Mouse (Mus musculus) neural tube, embryonic 14.5 days (tissue): ENCODE measurements around the gene Sept6. TPM values are rescaled to one million over a fixed set of nuclear protein-coding genes. Genes with fewer than 3 reads are reported as not detected.

Experiments used
- ATAC-seq: fragments of 200-750 bp; cut with Nextera tagmentation; 2 replicates; pipeline ENCODE4 v1.8.0; 2017; ENCODE audit warnings: low read depth, mild to moderate bottlenecking, moderate TSS enrichment, moderate library complexity
- H3K27ac ChIP-seq: fragments of 300-500 bp; sonication (generic); 2 replicates; pipeline ENCODE4 v1.5.1; 2014; ENCODE audit warnings: low read depth, mild to moderate bottlenecking, control low read depth, low read length, moderate library complexity, mixed read lengths
- H3K27me3 ChIP-seq: fragments of 300-500 bp; sonication (generic); 2 replicates; pipeline ENCODE4 v1.6.1; 2014; ENCODE audit warnings: low read length; ENCODE audit not compliant: control insufficient read depth, insufficient read depth
- H3K36me3 ChIP-seq: fragments of 300-500 bp; sonication (generic); 2 replicates; pipeline ENCODE4 v1.6.1; 2014; ENCODE audit warnings: low read length, mixed read lengths; ENCODE audit not compliant: control insufficient read depth, insufficient read depth
- H3K4me1 ChIP-seq: fragments of 300-500 bp; sonication (generic); 2 replicates; pipeline ENCODE4 v1.6.1; 2014; ENCODE audit warnings: low read length; ENCODE audit not compliant: control insufficient read depth, insufficient read depth
- H3K4me2 ChIP-seq: fragments of 300-500 bp; sonication (generic); 2 replicates; pipeline ENCODE4 v1.6.1; 2014; ENCODE audit warnings: mild to moderate bottlenecking, low read depth, low read length, control low read depth
- H3K4me3 ChIP-seq: fragments of 300-500 bp; sonication (generic); 2 replicates; pipeline ENCODE4 v1.5.1; 2014; ENCODE audit warnings: low read depth, low read length, control low read depth, mixed read lengths
- H3K9ac ChIP-seq: fragments of 300-500 bp; sonication (generic); replicated peaks from 2 replicates; pipeline ENCODE4 v1.6.1; 2014; ENCODE audit warnings: low read depth, mild to moderate bottlenecking, control low read depth, low read length, mixed read lengths
- H3K9me3 ChIP-seq: fragments of 300-500 bp; sonication (generic); 2 replicates; pipeline ENCODE4 v1.6.1; 2016; ENCODE audit warnings: low read length; ENCODE audit not compliant: control insufficient read depth
- WGBS: fragments of 180-500 bp; shearing (Covaris S2); extraction: QIAGEN DNeasy Blood & Tissue Kit; methylation state at CpG from one replicate; pipeline ENCODE4 v1.1.7; 2014; 5-methylcytosine and 5-hydroxymethylcytosine counted together
- polyA plus RNA-seq: library from polyadenylated mRNA; unstranded; fragments of >200 nt; fragmentation: Nextera tagmentation; extraction: Ambion mirVana; gene quantifications from 2 replicates; pipeline ENCODE4 v1.2.1, GENCODE M21; 2014

The Sept6 gene
- 79.6 and 82.8 TPM in 2 replicates for polyA plus RNA-seq

DNA sequence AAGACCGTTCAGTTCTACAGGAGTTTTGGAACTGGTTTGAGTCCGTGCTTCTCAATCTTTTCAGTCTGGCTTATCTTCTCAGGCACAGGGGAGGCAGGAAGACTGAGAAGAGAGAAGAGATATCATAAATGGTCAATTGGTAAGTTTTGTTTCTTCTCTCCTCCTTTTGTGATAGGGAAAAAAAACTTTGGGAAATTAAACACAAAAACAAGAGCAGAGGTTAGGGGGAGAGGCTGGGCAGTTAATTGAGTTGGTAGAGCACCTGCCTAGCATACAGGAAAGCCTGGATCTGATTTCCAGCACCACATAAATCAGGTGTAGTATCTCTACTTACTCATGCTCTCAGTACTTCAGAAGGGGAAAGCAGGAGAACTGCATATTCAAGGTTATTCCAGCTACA lies at the start of gene Sept6:
Sept6 (minus strand) TSS at position 101 of the 400 bp plus-strand sequence.
- WGBS = 80% methylated on average over 2 of the region's 2 CpGs
- no peak within 1 kb of the TSS for H3K27ac ChIP-seq
- peaks cover 4% of the 10 kb centered on the region; the same call in 1 of the 2 replicates for H3K4me1 ChIP-seq
- no peak within 1 kb of the TSS for H3K4me2 ChIP-seq
- H3K4me3 ChIP-seq = no peak within 1 kb of the TSS
- no peaks in the 10 kb centered on the region for H3K27me3 ChIP-seq
- H3K9ac ChIP-seq = no peak within 1 kb of the TSS
- no peak for ATAC-seq
- no peaks in the 10 kb centered on the region for H3K9me3 ChIP-seq
- no peaks in the 10 kb centered on the region for H3K36me3 ChIP-seq

DNA sequence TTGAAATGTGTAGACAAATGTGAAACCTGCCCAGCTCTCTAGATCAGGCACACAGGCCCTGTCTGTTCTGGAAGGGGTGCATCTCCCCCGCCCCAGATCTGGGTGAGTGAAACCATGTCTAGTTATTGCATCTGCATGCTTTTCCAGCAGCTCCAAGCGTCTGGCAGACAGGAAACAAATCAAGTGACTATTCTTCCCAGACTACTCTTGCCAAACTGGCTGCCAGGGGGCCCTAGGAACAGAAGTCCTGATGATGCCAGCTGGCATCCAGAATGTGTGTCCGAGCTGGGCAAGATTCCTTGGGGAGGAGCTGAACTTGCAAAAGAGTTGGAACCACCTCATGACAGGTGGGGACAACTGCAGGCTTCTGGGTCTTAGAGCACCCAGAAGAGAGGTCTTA lies 36.8 kb upstream of the Sept6 start:
- no peaks in the 10 kb centered on the region for H3K9me3 ChIP-seq
- ATAC-seq = no peak
- WGBS = 52% methylated on average over 3 of the region's 3 CpGs

DNA sequence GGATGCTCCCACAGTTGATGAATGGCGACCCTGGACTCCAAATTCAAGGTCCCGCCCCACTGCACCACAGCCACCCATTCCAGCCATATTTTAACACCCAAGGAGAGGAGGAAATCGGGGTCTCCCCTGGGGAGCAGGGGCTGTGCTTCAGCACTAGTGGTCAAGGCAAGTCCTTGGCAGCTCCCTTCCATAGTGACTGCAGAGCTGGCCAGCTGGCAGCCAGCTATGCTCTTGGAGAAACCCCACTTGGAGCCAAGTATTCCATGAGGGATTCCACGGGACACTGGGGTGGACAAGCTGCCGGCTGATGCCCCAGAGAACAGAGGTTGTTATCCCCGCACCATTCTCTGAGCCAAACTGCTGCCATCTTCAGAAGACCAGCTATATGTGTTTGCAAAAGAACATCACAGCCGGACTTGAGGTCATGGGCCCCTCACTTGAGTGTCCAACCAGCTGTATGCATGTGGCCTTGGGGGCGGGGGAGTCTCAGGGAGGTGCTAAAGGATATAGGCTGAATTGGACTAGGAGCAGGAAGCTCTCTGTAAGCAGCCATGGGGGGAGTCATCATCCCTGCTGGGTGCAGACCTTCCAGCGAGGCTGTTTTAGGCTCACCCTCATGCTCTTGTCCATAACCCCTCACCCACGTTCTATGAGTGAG lies 32.2 kb upstream of the Sept6 start:
- no peaks in the 10 kb centered on the region for H3K36me3 ChIP-seq
- H3K9ac ChIP-seq = no peak overlapping the region
- 78% methylated on average over 10 of the region's 10 CpGs for WGBS
- H3K9me3 ChIP-seq = no peaks in the 10 kb centered on the region
- H3K4me2 ChIP-seq = no peak overlapping the region
- no peak overlapping the region for H3K4me3 ChIP-seq
- H3K27ac ChIP-seq = no peak overlapping the region
- H3K4me1 ChIP-seq = no peaks in the 10 kb centered on the region
- ATAC-seq = no peak
- H3K27me3 ChIP-seq = no peaks in the 10 kb centered on the region

More for the DNA sequence above, 36.8 kb upstream of the Sept6 start:
- Histone ChIP-seq H3K4me2 (no peak overlapping the region), H3K9ac (no peak overlapping the region), H3K36me3 (no peaks in the 10 kb centered on the region), H3K27me3 (no peaks in the 10 kb centered on the region), H3K4me3 (no peak overlapping the region), H3K4me1 (no peaks in the 10 kb centered on the region), H3K27ac (no peak overlapping the region)

DNA sequence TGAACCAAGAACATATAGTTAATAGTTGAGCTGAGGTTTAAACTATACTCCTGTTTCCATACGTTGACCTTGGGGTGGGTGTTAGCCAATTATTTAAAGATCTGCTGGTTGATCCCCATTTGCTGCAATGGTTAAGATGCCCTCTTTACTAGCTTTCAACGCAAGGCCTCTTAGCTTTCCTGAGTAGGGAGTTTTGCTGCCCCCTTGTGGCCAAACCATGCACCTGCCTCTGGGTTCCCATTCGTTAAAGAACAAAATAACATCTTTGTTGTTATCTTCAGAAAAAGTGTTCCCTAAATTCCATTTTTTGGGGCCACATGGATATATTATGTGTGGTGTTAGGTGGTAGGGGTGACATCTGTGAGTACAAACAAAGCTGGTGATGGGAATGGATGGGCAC lies 31.1 kb upstream of the Sept6 start:
- H3K4me1 ChIP-seq = no peaks in the 10 kb centered on the region
- H3K9me3 ChIP-seq = no peaks in the 10 kb centered on the region
- no peaks in the 10 kb centered on the region for H3K27me3 ChIP-seq
- no peak overlapping the region for H3K9ac ChIP-seq
- H3K36me3 ChIP-seq = no peaks in the 10 kb centered on the region
- H3K27ac ChIP-seq = no peak overlapping the region
- ATAC-seq = no peak; the same call in 1 of the 2 replicates
- H3K4me3 ChIP-seq = no peak overlapping the region
- no peak overlapping the region for H3K4me2 ChIP-seq
- WGBS = 18% methylated on average over 3 of the region's 3 CpGs

DNA sequence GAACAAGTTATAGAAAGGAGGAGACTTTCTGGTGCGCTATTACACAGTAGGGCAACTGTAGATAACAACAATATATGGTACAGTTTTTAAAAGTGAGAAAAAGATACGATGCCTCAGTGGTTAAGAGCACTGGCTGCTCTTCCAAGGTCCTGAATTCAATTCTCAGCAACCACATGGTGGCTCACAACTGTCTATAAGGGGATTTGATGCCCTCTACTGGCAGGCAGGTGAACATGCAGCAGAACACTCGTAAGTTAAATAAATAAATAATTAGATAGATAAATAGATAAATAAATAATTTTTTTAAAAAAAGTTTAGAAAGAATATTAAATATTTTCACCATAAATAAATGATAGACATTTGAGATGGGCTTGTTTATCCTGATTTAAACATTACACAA lies 27.5 kb upstream of the Sept6 start:
- no peaks in the 10 kb centered on the region for H3K36me3 ChIP-seq
- no peak overlapping the region for H3K4me2 ChIP-seq
- no peak overlapping the region for H3K9ac ChIP-seq
- no peaks in the 10 kb centered on the region for H3K4me1 ChIP-seq
- ATAC-seq = no peak
- no peak overlapping the region for H3K4me3 ChIP-seq
- WGBS = 70% methylated on average over 3 of the region's 3 CpGs
- H3K27me3 ChIP-seq = no peaks in the 10 kb centered on the region
- no peak overlapping the region for H3K27ac ChIP-seq
- H3K9me3 ChIP-seq = no peaks in the 10 kb centered on the region

DNA sequence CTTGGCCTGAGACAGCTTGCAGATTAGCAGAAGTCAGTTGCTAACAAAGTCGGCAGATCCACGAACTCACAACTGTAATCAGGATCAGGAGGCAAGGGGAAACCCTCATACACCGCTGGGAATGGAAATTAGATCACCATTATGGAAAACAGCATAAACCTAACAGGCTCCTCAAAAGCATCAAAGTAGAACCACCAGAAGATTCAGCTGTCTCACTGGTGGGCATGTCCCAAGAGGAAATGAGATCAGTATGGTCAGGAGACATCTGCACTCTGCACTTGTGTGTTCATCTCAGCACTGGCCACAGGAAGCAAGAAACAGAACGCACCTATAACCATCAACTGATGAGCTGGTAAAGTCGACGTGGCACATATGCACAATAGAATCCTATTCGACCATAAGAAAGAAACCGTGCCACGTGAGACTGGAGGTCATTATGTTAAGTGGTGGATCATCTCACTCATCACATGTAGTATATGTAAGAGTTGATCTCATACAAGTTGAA lies 26.6 kb upstream of the Sept6 start:
- WGBS = 90% methylated on average over 9 of the region's 9 CpGs
- Histone ChIP-seq H3K4me1 (no peaks in the 10 kb centered on the region), H3K27me3 (no peaks in the 10 kb centered on the region), H3K4me2 (no peak overlapping the region), H3K9ac (no peak overlapping the region), H3K36me3 (no peaks in the 10 kb centered on the region), H3K4me3 (no peak overlapping the region), H3K9me3 (no peaks in the 10 kb centered on the region), H3K27ac (no peak overlapping the region)
- ATAC-seq = no peak

DNA sequence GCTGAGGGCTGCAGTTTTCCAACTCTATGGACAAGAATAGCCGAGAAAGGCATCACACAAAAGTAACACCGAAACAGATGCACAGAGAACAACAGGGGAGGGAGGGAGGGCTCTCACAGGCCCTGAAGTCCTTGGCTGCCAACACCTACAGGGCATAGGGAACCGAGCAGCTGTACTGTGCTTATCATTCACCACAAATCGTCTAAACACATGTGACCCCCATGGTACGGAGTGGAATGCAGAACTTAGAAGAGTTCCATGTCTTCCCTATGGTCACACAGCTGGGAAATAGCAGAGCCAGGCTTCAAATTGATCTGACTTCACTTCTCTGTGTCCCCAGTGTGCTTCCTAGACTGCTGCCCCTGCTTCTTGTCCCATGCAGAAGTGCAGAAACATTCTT lies 22.3 kb upstream of the Sept6 start:
- no peak for ATAC-seq
- WGBS = 81% methylated on average over 5 of the region's 5 CpGs
- no peak overlapping the region for H3K27ac ChIP-seq
- H3K36me3 ChIP-seq = no peaks in the 10 kb centered on the region
- no peaks in the 10 kb centered on the region for H3K9me3 ChIP-seq
- no peaks in the 10 kb centered on the region for H3K27me3 ChIP-seq
- H3K4me2 ChIP-seq = no peak overlapping the region
- H3K4me3 ChIP-seq = no peak overlapping the region
- H3K9ac ChIP-seq = no peak overlapping the region
- no peaks in the 10 kb centered on the region for H3K4me1 ChIP-seq

DNA sequence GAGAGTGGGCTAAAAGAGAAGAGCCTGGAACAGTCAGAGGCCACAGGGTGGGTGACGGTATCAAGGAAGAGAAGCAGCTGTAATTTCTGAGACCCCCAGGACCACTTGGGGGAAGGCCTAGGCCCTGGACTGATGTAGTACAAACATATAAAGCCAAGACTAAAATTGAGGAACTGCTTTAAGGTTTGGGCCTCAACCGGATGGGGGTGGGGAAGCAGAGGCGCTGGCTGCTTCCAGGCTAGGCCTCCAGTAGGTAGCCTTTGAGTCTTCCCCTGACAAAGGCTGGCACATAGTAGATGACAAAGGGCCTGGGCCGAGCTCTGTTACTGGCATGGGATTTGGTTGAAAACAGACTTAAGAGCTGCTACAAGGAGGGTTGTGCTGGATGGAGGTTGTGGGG lies 555 bp downstream of the Sept6 start:
- no peak overlapping the region for H3K9ac ChIP-seq
- no peak overlapping the region for H3K4me2 ChIP-seq
- H3K27ac ChIP-seq = no peak overlapping the region
- H3K9me3 ChIP-seq = no peaks in the 10 kb centered on the region
- peaks cover 4% of the 10 kb centered on the region; the same call in 1 of the 2 replicates for H3K4me1 ChIP-seq
- H3K36me3 ChIP-seq = no peaks in the 10 kb centered on the region
- no peak for ATAC-seq
- no peak overlapping the region for H3K4me3 ChIP-seq
- H3K27me3 ChIP-seq = no peaks in the 10 kb centered on the region
- 88% methylated on average over 4 of the region's 4 CpGs for WGBS

DNA sequence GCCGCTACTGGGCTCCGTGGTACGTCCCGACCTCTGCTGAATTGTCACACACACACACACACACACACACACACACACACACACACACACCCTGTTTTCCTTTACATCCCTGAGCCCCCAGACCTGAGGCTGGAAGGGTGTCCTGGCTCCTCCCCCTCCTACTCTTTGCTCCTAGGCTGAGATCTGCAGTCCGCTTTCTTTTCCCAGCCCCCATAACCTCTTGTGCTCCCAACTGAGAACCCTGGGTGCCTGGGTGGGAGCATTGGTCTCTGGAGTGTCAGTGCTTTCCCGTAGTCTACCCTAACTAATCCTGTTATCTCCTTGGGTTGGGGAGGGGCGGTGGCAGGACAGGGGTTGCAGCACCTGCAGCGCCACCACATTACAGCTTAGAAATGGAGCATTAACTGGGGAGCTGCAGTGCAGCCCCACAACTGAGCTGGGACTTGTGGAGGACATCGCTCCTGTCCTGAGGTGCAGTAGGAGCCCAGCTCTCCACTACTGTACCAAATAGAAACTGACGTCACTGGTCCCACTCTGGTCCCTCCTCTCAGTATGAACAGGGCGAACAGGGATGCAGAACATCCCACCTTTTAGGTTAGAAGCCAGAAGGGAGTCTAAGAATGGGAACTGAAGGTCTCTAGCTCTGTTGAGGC lies 1.7 kb downstream of the Sept6 start:
- peak overlapping the region; percentile 49 for H3K4me2 ChIP-seq
- H3K4me1 ChIP-seq = peaks cover 4% of the 10 kb centered on the region; the same call in 1 of the 2 replicates
- no peaks in the 10 kb centered on the region for H3K27me3 ChIP-seq
- no peaks in the 10 kb centered on the region for H3K9me3 ChIP-seq
- 32% methylated on average over 9 of the region's 11 CpGs for WGBS
- peak overlapping the region; percentile 78 for H3K27ac ChIP-seq
- H3K9ac ChIP-seq = peak overlapping the region; percentile 62
- H3K36me3 ChIP-seq = no peaks in the 10 kb centered on the region
- peak overlapping the region; percentile 50 for H3K4me3 ChIP-seq
- peak; percentile 38 for ATAC-seq
